Mouse (Mus musculus): Measurements from ENCODE around the gene Prss22.

Prss22 gene

GRCm38 (mm10) chr17:23997901-23998300 is at the start of gene Prss22:
Gene Prss22 (minus strand): TSS chr17:23998100.
- no peak for DNase-seq

DNA sequence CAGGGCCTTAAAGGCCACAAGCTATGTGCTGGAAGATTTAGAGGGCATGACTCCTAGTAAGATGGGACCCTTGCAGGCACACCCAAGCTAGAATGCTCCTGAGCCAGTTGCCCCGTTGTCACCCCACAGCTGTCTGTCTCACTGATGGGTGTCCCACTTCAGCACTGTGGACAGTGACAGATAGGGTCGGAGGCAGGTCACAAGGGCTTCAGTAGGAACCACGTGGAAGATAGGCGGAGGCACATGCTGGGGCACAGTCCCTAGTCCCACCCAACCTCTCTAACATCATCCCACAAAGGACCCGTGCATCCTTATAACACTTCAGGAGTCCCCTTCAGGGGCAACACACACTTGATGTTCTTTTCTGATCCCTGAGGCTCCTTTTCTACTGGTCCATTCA is 48.1 kb upstream of the Prss22 start:
- no peak for DNase-seq

DNA sequence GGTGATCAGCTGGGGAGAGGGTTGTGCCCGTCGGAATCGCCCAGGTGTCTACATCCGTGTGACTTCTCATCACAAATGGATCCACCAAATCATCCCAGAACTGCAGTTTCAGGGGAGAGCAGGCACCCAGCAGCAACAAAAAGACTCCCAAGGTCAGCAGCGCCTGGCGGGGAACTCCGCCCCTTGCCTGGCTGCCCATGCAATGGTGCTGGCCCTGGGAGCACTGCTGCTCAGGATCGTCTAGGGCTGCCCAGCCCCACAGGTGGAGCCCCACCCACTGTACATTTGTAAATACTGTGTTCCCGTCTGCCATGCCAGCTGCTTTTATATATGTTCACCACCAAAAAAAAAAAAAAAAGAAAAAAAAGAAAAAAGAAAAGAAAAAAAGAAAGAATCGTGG is 47.7 kb upstream of the Prss22 start:
- no peak for DNase-seq

GRCm38 (mm10) chr17:24044482-24044881 is 46.6 kb upstream of the Prss22 start:
- DNase-seq, result no peak

- DNase-seq, result no peak
These were observed 39.9 kb upstream of the Prss22 start, which contains the start of gene Prss27 for GRCm38 (mm10) chr17:24037844-24038243. Gene Prss27 (plus strand): TSS chr17:24038144.

DNA sequence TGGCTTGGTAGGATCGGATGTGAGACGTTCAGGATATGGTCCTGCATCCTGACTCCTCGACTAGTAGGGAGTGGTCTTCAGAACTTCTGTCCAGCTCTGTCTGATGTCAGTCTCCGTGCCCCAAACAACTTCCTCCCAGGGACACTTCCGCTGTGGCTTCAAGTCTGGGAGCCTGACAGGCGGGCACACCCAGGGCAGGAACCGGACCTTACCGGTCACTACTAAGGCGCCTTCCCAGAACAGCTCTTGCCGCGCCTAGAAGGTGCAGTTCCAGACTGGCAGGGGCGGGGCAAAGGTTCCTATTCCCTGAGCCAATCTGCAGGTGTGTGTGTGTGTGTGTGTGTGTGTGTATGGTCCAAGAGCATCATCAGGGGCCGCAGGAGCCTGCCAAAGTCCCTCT is 39.5 kb upstream of the Prss22 start:
- no peak for DNase-seq

DNA sequence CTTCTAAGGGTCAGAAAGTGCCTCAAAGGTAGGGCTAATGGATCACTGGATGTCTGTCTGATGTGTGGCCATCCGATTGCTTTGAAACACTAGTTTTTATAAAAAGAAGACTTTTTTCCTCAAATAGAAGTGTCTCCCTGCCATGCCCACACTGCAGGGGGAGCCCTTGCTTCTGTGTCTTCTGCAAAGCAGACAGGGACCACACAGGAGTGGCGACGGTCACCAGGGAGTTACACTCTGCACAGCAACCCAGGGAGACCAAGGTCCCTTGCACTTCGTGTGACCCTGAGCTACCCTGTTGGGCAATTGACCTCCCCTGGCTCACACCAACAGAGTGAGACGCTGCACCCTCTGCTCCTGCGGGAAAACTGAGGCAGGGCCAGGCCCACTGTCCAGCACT is 39.1 kb upstream of the Prss22 start:
- DNase-seq, result no peak

DNA sequence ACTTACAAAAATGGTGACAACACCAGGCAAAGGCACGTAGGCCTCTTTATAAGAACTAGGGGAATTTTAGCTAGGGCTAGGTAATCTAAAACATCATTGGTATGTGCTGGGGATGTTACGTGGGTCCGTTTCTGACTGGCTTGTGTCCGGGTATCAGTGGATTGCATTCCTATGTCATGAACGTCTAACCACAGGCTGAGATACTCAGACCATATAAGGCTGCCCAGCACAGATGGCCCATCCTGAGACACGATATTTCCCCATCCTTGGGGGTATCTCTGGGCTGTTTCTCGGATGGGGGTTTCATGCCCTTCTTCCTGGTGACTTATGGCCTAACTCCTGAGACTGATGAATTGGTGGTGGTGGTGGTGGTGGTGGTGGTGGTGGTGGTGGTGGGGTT is 37.2 kb upstream of the Prss22 start:
- no peak for DNase-seq

DNA sequence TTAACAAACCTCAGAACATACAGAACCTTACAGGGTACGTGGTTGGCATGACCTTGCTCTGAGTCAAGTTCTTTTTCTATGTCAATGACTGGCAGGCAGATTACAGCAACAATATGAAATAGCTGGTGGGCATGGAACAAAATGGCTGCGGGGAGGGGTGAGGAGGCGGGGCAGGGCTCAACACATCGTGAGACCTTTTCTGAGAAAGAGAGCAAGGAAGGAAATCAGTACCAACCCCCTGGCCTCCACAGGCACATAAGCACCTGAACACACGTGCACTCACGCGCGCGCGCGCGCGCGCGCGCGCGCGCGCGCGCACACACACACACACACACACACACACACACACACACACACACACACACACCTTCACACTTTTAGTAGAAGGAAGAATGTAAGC is 32.7 kb upstream of the Prss22 start:
- no peak for DNase-seq

- no peak for DNase-seq
These were observed 31.6 kb upstream of the Prss22 start for GRCm38 (mm10) chr17:24029477-24029876.

DNA sequence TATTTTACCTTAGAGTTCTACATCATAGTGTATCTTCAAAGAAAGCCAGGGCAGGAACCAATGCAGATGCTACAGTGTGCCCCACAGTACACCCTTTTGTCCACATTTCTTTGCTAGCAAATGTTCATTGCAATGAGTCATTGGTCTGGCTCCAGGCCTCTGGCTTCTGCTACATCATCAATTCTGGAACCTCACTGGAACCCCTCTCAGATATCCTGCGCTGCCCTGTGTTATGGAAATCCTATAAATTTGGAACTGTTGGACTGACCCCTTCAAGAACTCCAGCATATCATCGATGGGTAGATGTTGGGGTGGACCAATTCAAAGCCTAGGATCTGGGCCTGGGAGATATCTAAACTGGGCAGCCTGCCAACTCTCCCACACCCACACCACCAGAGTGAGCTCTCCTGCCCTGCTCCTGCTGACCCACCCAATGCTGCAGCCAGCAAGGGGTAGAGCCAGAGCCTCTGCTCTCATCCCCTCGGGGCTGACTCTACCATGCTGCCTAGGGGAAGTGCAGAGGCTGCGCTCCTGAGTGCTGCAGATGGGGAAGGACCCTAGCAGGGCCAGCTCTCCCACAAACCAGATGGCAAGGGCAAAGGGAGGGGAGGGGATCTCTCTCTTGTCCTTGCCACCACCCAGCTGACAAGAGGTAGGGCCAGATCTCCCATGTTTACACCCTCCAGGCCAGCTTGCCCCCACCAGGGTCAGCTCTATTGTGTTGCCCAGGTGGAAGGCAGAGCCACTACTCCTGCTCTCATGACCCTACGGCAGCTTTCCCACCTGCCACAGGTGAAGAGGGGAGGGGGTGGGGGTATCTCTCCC is 23.7 kb upstream of the Prss22 start:
- DNase-seq, result peak; percentile 40

GRCm38 (mm10) chr17:24020696-24021095 is 22.8 kb upstream of the Prss22 start:
- peak; percentile 69 for DNase-seq

DNA sequence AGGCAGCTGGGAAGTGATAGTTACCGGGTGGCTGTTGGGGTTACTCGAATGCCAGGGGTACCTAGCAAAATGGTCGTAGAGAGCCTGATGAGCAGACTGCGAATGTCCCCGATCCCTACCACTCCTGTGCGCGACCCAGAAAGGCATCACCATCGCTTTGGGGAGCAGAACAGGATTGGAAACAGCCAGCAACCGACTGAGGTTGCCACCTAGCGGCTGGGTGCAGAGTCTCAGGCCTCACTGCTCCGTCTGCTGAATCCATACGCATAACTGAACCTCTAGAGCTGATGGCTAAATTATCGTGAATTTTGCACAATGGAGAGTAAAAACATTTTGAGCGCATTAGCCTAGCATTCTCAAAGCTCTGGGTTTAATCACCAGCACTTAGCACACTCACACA is 17.8 kb upstream of the Prss22 start:
- DNase-seq, result peak; percentile 44

- no peak for DNase-seq
These were observed 16.6 kb upstream of the Prss22 start for GRCm38 (mm10) chr17:24014433-24014965.

DNA sequence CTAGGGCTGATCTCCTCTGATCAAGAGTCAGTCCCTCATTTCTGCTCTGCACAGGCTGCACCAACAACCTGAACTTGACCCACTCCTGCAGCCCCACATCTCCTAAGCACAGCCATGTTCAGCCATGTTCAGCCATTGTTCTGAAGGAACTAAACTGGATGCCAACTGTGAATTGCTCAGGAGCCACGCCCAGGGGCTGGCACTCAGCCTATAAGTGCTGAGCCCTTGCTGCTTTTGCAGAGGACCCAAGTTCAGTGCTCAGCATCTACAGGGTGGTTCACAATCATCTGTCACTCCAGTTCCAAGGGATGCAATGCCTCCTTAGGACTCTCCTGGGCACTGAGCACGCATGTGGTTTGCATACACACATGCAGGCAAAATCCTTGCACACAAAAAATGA is 15.0 kb upstream of the Prss22 start:
- no peak for DNase-seq

GRCm38 (mm10) chr17:24009617-24010016 is 11.7 kb upstream of the Prss22 start:
- DNase-seq, result peak; percentile 42

- DNase-seq, result no peak
These were observed 10.2 kb upstream of the Prss22 start for GRCm38 (mm10) chr17:24008105-24008504.

GRCm38 (mm10) chr17:24007391-24007790 is 9.5 kb upstream of the Prss22 start:
- no peak for DNase-seq

GRCm38 (mm10) chr17:24006930-24007329 is 9.0 kb upstream of the Prss22 start:
- DNase-seq, result no peak

DNA sequence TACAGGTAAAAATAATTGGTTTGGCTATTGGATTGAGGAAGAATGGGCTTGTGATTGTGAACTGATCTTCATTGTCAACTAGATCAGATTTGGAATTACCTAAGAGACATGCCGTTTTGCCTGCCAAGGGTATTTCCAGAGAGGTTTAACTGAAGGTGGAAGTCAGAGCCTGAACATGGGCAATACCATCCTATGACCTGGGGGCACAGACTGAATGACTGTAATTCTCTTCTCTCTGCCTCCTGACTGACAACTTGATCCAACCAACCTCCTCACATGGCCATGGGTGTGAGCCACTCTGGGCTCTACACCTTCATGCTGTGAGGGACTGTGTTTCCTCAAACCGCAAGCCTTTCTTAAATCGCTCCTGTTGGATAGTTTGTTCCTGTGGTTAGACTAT is 7.1 kb upstream of the Prss22 start:
- DNase-seq, result no peak

GRCm38 (mm10) chr17:24004071-24004665 is 6.3 kb upstream of the Prss22 start:
- no peak for DNase-seq

DNA sequence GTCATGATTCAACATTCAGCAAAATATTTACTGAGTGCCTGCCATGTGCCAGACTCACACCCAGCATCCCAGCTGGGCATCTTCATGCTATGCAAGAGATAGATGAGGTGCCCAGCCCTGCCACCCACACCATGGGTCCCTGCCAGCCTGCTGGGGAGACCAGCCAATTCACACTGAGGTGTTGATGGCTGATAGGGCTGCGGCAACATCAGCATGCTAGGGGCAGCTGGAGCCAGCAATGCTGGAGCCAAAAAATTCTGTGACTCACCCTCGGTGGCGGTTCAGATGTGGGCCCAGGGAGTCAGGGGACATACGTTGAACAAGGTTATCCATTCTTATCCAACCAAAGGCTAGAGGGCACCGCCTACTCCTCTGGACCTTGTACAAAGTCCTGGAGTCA is 2.5 kb upstream of the Prss22 start:
- peak; percentile 29 for DNase-seq

- DNase-seq, result no peak
These were observed 483 bp upstream of the Prss22 start for GRCm38 (mm10) chr17:23998383-23998782.

DNA sequence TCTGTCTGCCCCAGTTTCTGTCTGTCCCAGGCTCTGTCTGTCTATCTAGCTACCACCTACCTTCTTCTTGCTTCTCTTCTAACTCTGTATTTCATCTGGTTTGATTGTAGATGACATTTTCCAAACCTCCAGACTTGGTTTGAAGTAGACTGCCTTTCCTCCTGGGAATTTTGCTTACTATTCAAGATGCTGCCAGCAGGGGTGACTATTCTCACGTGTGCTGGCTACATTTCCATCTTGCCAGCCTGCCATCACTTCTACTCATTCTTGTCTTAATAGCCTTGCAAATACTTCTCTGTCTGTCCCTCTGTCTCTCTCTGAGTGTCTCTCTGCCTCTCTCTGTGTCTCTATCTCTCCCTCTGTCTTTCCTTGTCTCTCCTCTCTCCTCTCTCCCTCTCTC is 2.5 kb downstream of the Prss22 start:
- DNase-seq, result no peak
